Mouse (Mus musculus): ENCODE measurements around the gene Pik3c2b.

DNA sequence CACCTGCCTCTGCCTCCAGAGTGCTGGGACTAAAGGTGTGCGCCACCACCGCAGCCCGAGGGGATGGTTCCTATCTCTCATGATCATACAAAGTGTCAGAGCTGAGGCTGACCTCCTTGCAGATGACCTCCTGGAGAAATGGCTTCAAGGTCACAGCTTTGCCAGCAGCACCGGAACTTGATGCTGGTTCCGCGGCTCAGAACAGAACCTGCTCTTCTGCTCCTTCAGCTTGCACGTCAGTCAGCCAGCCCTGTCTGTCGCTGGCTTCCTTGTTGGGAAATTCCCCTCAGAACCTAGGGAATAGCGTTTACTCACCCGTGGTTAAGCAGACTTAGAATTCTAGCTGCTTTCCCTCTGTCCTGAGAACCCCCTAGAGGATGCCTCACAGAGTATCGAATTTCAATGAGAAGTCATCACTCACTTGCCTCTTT, 4.5 kb downstream of the Pik3c2b start:
- TF ChIP-seq CTCF (IDR thresholded peaks at IDR 0.05; ENCODE audit: borderline replicate concordance, insufficient read depth, low read depth, low read length) (no peak), POLR2A (IDR thresholded peaks at IDR 0.05; ENCODE audit: borderline replicate concordance, insufficient read depth, low read length) (no peak)
